Mouse (Mus musculus) cerebellum, adult 2 months (tissue): ENCODE measurements around the gene Mrpl43.

Source experiments
- CTCF ChIP-seq: fragments of 200-500 bp; IDR thresholded peaks from 2 replicates; pipeline ENCODE4 v1.5.1; 2011; ENCODE audit warnings: low read depth, mild to moderate bottlenecking, control low read depth, low read length, moderate library complexity, borderline replicate concordance; ENCODE audit not compliant: insufficient read depth
- POLR2A ChIP-seq: fragments of 200-500 bp; IDR thresholded peaks from 2 replicates; pipeline ENCODE4 v1.6.1; 2011; ENCODE audit warnings: low read length, control low read depth, borderline replicate concordance; ENCODE audit not compliant: insufficient read depth

DNA sequence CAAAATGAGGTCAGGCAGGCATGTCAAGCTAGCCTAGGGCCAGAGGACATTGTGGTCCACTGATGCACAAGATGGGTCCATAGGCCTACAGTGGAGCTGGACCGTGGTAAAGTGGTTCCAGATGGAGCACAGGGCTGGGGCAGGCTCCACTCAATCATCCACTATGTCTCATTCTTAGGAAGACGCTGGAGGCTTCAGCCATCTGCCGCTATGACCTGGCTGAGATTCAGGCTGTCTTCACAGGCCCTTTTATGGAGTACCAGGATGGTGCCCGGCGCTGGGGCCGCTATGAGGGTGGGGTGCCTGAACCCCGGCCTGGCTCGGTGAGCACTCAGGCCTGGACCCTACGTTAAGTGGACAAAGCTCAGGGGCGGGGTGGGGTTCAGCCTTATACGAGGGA lies 8.5 kb downstream of the Mrpl43 start:
- no peak for TF ChIP-seq POLR2A
- TF ChIP-seq CTCF, result no peak
